Mouse (Mus musculus): ENCODE results near the gene Zfp169. TPM values are rescaled to one million over a fixed set of nuclear protein-coding genes. Genes with fewer than 3 reads are reported as not detected.
A peak's percentile ranks its signal among the peaks of the same experiment; 100 is the strongest.

Gene Zfp169
- 5.8 and 8.1 TPM in 2 replicates for polyA plus RNA-seq (2014; fragmentation: Nextera tagmentation; extraction: Ambion mirVana)

GRCm38 (mm10) chr13:48513003-48513929 lies at the start of gene Zfp169, which contains the start of gene A830005F24Rik:
TSS of gene Zfp169 (minus strand) at chr13:48513451.
TSS of gene A830005F24Rik (plus strand) at chr13:48513570.
- Histone ChIP-seq H3K27me3 (ENCODE audit: control insufficient read depth, insufficient read depth, low read length) (no peaks in the 10 kb centered on the region), H3K9me3 (ENCODE audit: control insufficient read depth, low read length) (no peaks in the 10 kb centered on the region), H3K36me3 (ENCODE audit: control insufficient read depth, insufficient read depth, low read length) (no peaks in the 10 kb centered on the region), H3K4me2 (ENCODE audit: low read depth, low read length) (peak within 1 kb of the TSS; percentile 76), H3K27ac (ENCODE audit: low read depth, low read length) (peak within 1 kb of the TSS; percentile 39), H3K4me3 (ENCODE audit: low read depth, low read length) (peak within 1 kb of the TSS; percentile 84), H3K4me1 (ENCODE audit: control insufficient read depth, insufficient read depth, low read length) (peaks cover 6% of the 10 kb centered on the region), H3K9ac (replicated peaks; ENCODE audit: low read depth, low read length) (peak within 1 kb of the TSS; percentile 88)
- 2% methylated on average over 33 of the region's 34 CpGs for WGBS
- peak; percentile 99 for ATAC-seq (ENCODE audit: low read depth)

DNA sequence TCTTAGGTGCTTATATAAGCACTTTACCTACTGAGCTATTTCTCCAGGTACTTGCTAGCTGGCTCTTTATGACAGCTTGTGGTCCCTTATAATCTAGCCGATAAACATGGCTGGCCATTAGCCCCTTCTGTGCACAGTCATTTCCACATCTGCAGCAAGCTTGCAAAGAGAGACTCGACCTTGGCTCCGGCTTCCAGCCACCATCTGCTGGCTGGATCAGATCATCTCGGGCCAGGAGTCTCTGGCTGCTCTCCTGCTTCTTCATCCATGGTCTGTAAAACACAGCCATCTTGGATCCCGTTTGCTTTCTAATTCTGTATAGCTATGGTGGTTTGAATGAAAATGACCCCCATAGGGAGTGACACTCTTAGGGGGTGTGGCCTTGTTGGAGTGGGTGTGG lies 49.1 kb upstream of the Zfp169 start:
- Histone ChIP-seq H3K9ac (replicated peaks; ENCODE audit: low read depth, low read length) (no peak overlapping the region), H3K27me3 (ENCODE audit: control insufficient read depth, insufficient read depth, low read length) (no peaks in the 10 kb centered on the region), H3K27ac (ENCODE audit: low read depth, low read length) (no peak overlapping the region), H3K36me3 (ENCODE audit: control insufficient read depth, insufficient read depth, low read length) (no peaks in the 10 kb centered on the region), H3K4me3 (ENCODE audit: low read depth, low read length) (no peak overlapping the region), H3K4me2 (ENCODE audit: low read depth, low read length) (no peak overlapping the region), H3K9me3 (ENCODE audit: control insufficient read depth, low read length) (no peaks in the 10 kb centered on the region), H3K4me1 (ENCODE audit: control insufficient read depth, insufficient read depth, low read length) (no peaks in the 10 kb centered on the region)
- 90% methylated on average over 5 of the region's 5 CpGs for WGBS
- no peak for ATAC-seq (ENCODE audit: low read depth)

GRCm38 (mm10) chr13:48561481-48561880 lies 48.2 kb upstream of the Zfp169 start:
- H3K27me3 ChIP-seq (ENCODE audit: control insufficient read depth, insufficient read depth, low read length), result no peaks in the 10 kb centered on the region
- no peak overlapping the region for H3K4me3 ChIP-seq (ENCODE audit: low read depth, low read length)
- H3K27ac ChIP-seq (ENCODE audit: low read depth, low read length), result no peak overlapping the region
- H3K36me3 ChIP-seq (ENCODE audit: control insufficient read depth, insufficient read depth, low read length), result no peaks in the 10 kb centered on the region
- H3K9ac ChIP-seq (replicated peaks; ENCODE audit: low read depth, low read length), result no peak overlapping the region
- H3K9me3 ChIP-seq (ENCODE audit: control insufficient read depth, low read length), result no peaks in the 10 kb centered on the region
- 87% methylated on average over 2 of the region's 2 CpGs for WGBS
- H3K4me2 ChIP-seq (ENCODE audit: low read depth, low read length), result no peak overlapping the region
- no peaks in the 10 kb centered on the region for H3K4me1 ChIP-seq (ENCODE audit: control insufficient read depth, insufficient read depth, low read length)
- no peak for ATAC-seq (ENCODE audit: low read depth)

GRCm38 (mm10) chr13:48555976-48556375 lies 42.7 kb upstream of the Zfp169 start:
- no peaks in the 10 kb centered on the region for H3K9me3 ChIP-seq (ENCODE audit: control insufficient read depth, low read length)
- no peak overlapping the region for H3K4me2 ChIP-seq (ENCODE audit: low read depth, low read length)
- no peak overlapping the region for H3K9ac ChIP-seq (replicated peaks; ENCODE audit: low read depth, low read length)
- H3K27me3 ChIP-seq (ENCODE audit: control insufficient read depth, insufficient read depth, low read length), result no peaks in the 10 kb centered on the region
- H3K4me1 ChIP-seq (ENCODE audit: control insufficient read depth, insufficient read depth, low read length), result 0 out of 2 replicates have a peak, but pooled peaks cover 4% of the 10 kb centered on the region
- WGBS, result 85% methylated on average over 1 of the region's 1 CpGs
- no peaks in the 10 kb centered on the region for H3K36me3 ChIP-seq (ENCODE audit: control insufficient read depth, insufficient read depth, low read length)
- H3K27ac ChIP-seq (ENCODE audit: low read depth, low read length), result no peak overlapping the region
- no peak overlapping the region for H3K4me3 ChIP-seq (ENCODE audit: low read depth, low read length)
- ATAC-seq (ENCODE audit: low read depth), result no peak

- H3K36me3 ChIP-seq (ENCODE audit: control insufficient read depth, insufficient read depth, low read length), result no peaks in the 10 kb centered on the region
- WGBS, result 74% methylated on average over 1 of the region's 1 CpGs
- ATAC-seq (ENCODE audit: low read depth), result no peak
- no peaks in the 10 kb centered on the region for H3K9me3 ChIP-seq (ENCODE audit: control insufficient read depth, low read length)
- no peak overlapping the region for H3K4me2 ChIP-seq (ENCODE audit: low read depth, low read length)
- H3K4me1 ChIP-seq (ENCODE audit: control insufficient read depth, insufficient read depth, low read length), result 0 out of 2 replicates have a peak, but pooled peaks cover 4% of the 10 kb centered on the region
- no peak overlapping the region for H3K27ac ChIP-seq (ENCODE audit: low read depth, low read length)
- H3K4me3 ChIP-seq (ENCODE audit: low read depth, low read length), result no peak overlapping the region
- H3K27me3 ChIP-seq (ENCODE audit: control insufficient read depth, insufficient read depth, low read length), result no peaks in the 10 kb centered on the region
- H3K9ac ChIP-seq (replicated peaks; ENCODE audit: low read depth, low read length), result no peak overlapping the region
Observed at GRCm38 (mm10) chr13:48554552-48554951, 41.3 kb upstream of the Zfp169 start.

DNA sequence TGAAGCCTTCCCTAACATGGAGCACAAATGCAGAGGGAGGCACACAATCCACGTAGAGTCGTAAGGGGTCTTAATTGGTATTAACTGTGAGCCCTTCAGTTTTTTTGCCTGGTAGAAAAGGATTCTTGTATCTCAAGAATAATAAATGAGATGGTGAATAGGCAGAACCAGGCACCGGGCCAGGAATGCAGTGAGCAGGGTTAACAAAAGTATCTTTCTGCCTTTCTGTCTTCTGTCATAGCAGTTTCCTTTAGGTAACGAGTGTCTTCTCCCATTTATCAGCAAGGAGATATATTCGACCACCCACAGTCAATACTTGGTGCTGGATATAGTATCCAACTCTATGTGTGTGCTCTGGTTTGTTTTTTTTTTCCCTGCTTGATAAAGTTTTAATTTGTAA lies 40.3 kb upstream of the Zfp169 start:
- Histone ChIP-seq H3K27ac (ENCODE audit: low read depth, low read length) (no peak overlapping the region), H3K4me2 (ENCODE audit: low read depth, low read length) (no peak overlapping the region), H3K4me1 (ENCODE audit: control insufficient read depth, insufficient read depth, low read length) (0 out of 2 replicates have a peak, but pooled peaks cover 4% of the 10 kb centered on the region), H3K9ac (replicated peaks; ENCODE audit: low read depth, low read length) (no peak overlapping the region), H3K9me3 (ENCODE audit: control insufficient read depth, low read length) (no peaks in the 10 kb centered on the region), H3K27me3 (ENCODE audit: control insufficient read depth, insufficient read depth, low read length) (no peaks in the 10 kb centered on the region), H3K4me3 (ENCODE audit: low read depth, low read length) (no peak overlapping the region), H3K36me3 (ENCODE audit: control insufficient read depth, insufficient read depth, low read length) (no peaks in the 10 kb centered on the region)
- ATAC-seq (ENCODE audit: low read depth), result no peak
- 49% methylated on average over 5 of the region's 5 CpGs for WGBS

- H3K9ac ChIP-seq (replicated peaks; ENCODE audit: low read depth, low read length), result no peak overlapping the region
- H3K27ac ChIP-seq (ENCODE audit: low read depth, low read length), result peak overlapping the region; percentile 86
- WGBS, result 65% methylated on average over 21 of the region's 21 CpGs
- 0 out of 2 replicates have a peak, but pooled peaks cover 4% of the 10 kb centered on the region for H3K4me1 ChIP-seq (ENCODE audit: control insufficient read depth, insufficient read depth, low read length)
- H3K4me3 ChIP-seq (ENCODE audit: low read depth, low read length), result no peak overlapping the region
- H3K27me3 ChIP-seq (ENCODE audit: control insufficient read depth, insufficient read depth, low read length), result no peaks in the 10 kb centered on the region
- H3K36me3 ChIP-seq (ENCODE audit: control insufficient read depth, insufficient read depth, low read length), result no peaks in the 10 kb centered on the region
- ATAC-seq (ENCODE audit: low read depth), result peak; percentile 73; the same call in 1 of the 2 replicates
- no peaks in the 10 kb centered on the region for H3K9me3 ChIP-seq (ENCODE audit: control insufficient read depth, low read length)
- peak overlapping the region; percentile 27; the same call in 1 of the 2 replicates for H3K4me2 ChIP-seq (ENCODE audit: low read depth, low read length)
Observed at GRCm38 (mm10) chr13:48552181-48553090, 39.2 kb upstream of the Zfp169 start.

- ATAC-seq (ENCODE audit: low read depth), result no peak
- H3K27me3 ChIP-seq (ENCODE audit: control insufficient read depth, insufficient read depth, low read length), result no peaks in the 10 kb centered on the region
- H3K4me2 ChIP-seq (ENCODE audit: low read depth, low read length), result no peak overlapping the region
- H3K4me1 ChIP-seq (ENCODE audit: control insufficient read depth, insufficient read depth, low read length), result peaks cover 16% of the 10 kb centered on the region; the same call in 1 of the 2 replicates
- no peak overlapping the region for H3K27ac ChIP-seq (ENCODE audit: low read depth, low read length)
- H3K9ac ChIP-seq (replicated peaks; ENCODE audit: low read depth, low read length), result no peak overlapping the region
- 92% methylated on average over 5 of the region's 5 CpGs for whole genome bisulfite sequencing
- H3K9me3 ChIP-seq (ENCODE audit: control insufficient read depth, low read length), result no peaks in the 10 kb centered on the region
- H3K36me3 ChIP-seq (ENCODE audit: control insufficient read depth, insufficient read depth, low read length), result no peaks in the 10 kb centered on the region
- H3K4me3 ChIP-seq (ENCODE audit: low read depth, low read length), result no peak overlapping the region
Observed at GRCm38 (mm10) chr13:48548296-48548695, 35.0 kb upstream of the Zfp169 start.
